Mouse (Mus musculus) lung, postnatal 0 days (tissue): ENCODE measurements around the gene Nudt19.

Experiments
- CTCF ChIP-seq: IDR thresholded peaks from 2 replicates; pipeline ENCODE4 v1.5.1; 2016; ENCODE audit warnings: antibody characterized with exemption, mild to moderate bottlenecking
- EP300 ChIP-seq: IDR thresholded peaks from 2 replicates; pipeline ENCODE4 v1.6.1; 2016; ENCODE audit warnings: antibody characterized with exemption, mild to moderate bottlenecking, control low read depth

- TF ChIP-seq EP300 (no peak), CTCF (no peak)
These were observed 29.3 kb downstream of the Nudt19 start for GRCm38 (mm10) chr7:35526795-35527194.
